Mouse (Mus musculus) thymus, postnatal 4 days (tissue): Measurements from ENCODE around the gene Bri3bp.

Source experiments
- DNase-seq: peaks from one replicate; pipeline ENCODE4 v3.0.0; 2021

Bri3bp gene

GRCm38 (mm10) chr5:125487375-125488115 is 46.2 kb downstream of the Bri3bp start:
- no peak for DNase-seq

- peak; percentile 55 for DNase-seq
Observed at GRCm38 (mm10) chr5:125488116-125488455, 46.7 kb downstream of the Bri3bp start.

- peak; percentile 75 for DNase-seq
Observed at GRCm38 (mm10) chr5:125488953-125489352, 47.6 kb downstream of the Bri3bp start.

GRCm38 (mm10) chr5:125491107-125491506 is 49.7 kb downstream of the Bri3bp start:
- no peak for DNase-seq

- no peak for DNase-seq
Observed at GRCm38 (mm10) chr5:125492379-125493092, 51.2 kb downstream of the Bri3bp start.

- no peak for DNase-seq
Observed at GRCm38 (mm10) chr5:125493093-125493423, 51.7 kb downstream of the Bri3bp start.

- no peak for DNase-seq
Observed at GRCm38 (mm10) chr5:125495655-125496054, 54.3 kb downstream of the Bri3bp start.

- DNase-seq = peak; percentile 78
Observed at GRCm38 (mm10) chr5:125497821-125498600, 56.6 kb downstream of the Bri3bp start.

GRCm38 (mm10) chr5:125501505-125501904 is 60.1 kb downstream of the Bri3bp start:
- no peak for DNase-seq

GRCm38 (mm10) chr5:125502186-125502585 is 60.8 kb downstream of the Bri3bp start:
- DNase-seq = no peak

GRCm38 (mm10) chr5:125503628-125504027 is 62.3 kb downstream of the Bri3bp start:
- no peak for DNase-seq

GRCm38 (mm10) chr5:125504692-125505091 is 63.3 kb downstream of the Bri3bp start:
- no peak for DNase-seq

GRCm38 (mm10) chr5:125505968-125506367 is 64.6 kb downstream of the Bri3bp start:
- DNase-seq = no peak

- DNase-seq = peak; percentile 49
Observed at GRCm38 (mm10) chr5:125507582-125507981, 66.2 kb downstream of the Bri3bp start.

GRCm38 (mm10) chr5:125508006-125508405 is 66.6 kb downstream of the Bri3bp start:
- no peak for DNase-seq

GRCm38 (mm10) chr5:125509541-125509940 is 68.2 kb downstream of the Bri3bp start:
- DNase-seq = peak; percentile 83
